Mouse (Mus musculus): ENCODE data around the gene Cacna1a.

- no peak for TF ChIP-seq ZC3H11A (IDR thresholded peaks at IDR 0.05; ENCODE audit: borderline replicate concordance, low read depth, low read length)
- no peak for TF ChIP-seq HCFC1 (IDR thresholded peaks at IDR 0.05; ENCODE audit: borderline replicate concordance, insufficient read depth, low read length)
- no peak for TF ChIP-seq CHD2 (IDR thresholded peaks at IDR 0.05; ENCODE audit: low read depth, low read length)
- TF ChIP-seq MAFK (IDR thresholded peaks at IDR 0.05; ENCODE audit: insufficient read depth, low read depth, low read length) = no peak
- no peak for TF ChIP-seq ZNF384 (IDR thresholded peaks at IDR 0.05; ENCODE audit: low read depth, low read length)
Observed at GRCm38 (mm10) chr8:84635397-84636050, 247.3 kb downstream of the Cacna1a start.

All from ES-E14 (cell line).